Mouse (Mus musculus): ENCODE measurements at regions not wholly inside any gene's neighbourhood (a gene's known extent, or its start where the extent isn't known, plus 50 kb on each side); places are given as distances from the start of the nearest gene placed in this dataset.

- no peak for DNase-seq (ENCODE audit: low spot score in 2 of 2)
These were observed 383.7 kb upstream of the Castor2 start for GRCm38 (mm10) chr5:133715830-133716229.

DNA sequence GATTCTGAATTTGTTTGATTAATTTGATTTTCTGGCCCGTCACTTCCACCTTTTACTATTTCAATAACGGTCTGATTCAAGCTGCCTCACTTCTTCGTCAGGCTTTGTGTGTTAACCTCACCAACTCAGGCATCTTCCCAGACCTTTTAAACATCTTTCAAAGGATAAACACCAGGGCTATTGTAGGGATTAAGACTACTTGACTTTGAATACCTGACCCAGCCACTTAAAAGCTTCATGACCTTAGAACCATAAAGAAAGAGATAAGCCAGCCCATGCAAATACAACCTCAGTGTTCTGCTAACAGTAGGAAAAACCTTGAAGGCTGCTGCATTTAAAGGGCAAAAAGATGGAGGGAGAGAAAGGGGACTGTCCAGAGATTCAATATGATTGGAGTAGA, 386.9 kb upstream of the Castor2 start:
- no peak for DNase-seq (ENCODE audit: low spot score in 2 of 2)

DNA sequence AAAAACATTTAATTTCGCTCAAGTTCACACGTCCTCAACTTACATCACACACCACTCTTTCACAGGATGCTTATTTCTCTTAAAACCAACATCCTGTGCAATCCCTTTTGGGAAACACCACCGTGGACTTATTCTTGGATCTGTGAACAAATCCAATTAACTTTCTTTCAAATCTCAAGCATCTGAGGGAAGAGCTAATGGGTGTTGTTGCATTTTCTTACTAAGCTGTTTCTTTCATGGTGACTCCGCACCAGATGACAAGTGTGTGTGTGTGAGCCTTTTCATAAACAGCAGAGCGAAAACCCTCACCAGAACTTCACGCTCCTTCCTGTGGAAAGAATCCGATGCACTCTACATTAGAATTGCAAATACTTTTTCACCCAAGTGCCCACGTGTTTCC, 390.6 kb upstream of the Castor2 start:
- no peak for DNase-seq (ENCODE audit: low spot score in 2 of 2)

DNA sequence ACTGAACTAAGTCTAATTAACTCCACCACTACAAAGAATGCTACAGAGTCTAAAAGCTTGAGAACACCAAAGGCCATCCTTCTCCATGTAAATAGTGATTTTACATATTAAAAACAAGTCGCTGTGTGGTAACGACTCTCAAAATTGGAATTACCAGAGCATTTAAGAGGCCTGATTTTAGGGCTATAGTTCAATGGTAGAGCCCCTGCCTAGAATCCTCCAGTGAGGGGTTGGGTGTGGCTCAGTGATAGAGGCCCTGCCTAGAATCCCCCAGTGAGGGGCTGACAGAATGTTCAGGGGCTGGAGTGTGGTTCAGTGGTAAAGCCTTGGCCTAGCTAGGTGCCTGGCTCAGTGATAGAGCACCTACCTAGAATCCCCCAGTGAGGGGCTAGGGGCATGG, 413.3 kb upstream of the Castor2 start:
- no peak for DNase-seq (ENCODE audit: low spot score in 2 of 2)

DNA sequence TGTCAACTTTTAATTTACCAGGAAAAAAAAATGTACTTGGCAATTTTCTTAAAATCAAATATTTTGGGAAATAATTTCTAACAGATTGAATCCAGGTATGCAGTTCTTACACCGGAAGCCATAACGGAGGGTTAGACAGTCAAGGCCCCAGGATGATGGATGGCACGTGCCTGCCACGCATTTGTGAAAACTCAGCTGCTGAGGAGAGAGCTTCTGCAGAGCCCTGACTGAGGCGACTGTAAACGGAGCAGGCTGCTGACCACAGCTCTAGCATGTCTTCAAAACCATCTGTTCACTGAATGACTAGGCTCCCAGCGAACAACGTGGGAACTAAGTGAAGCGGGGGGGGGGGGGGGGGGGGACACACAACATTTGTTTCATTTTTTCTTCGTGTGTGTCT, 416.5 kb upstream of the Castor2 start:
- DNase-seq (ENCODE audit: low spot score in 2 of 2) = no peak

DNA sequence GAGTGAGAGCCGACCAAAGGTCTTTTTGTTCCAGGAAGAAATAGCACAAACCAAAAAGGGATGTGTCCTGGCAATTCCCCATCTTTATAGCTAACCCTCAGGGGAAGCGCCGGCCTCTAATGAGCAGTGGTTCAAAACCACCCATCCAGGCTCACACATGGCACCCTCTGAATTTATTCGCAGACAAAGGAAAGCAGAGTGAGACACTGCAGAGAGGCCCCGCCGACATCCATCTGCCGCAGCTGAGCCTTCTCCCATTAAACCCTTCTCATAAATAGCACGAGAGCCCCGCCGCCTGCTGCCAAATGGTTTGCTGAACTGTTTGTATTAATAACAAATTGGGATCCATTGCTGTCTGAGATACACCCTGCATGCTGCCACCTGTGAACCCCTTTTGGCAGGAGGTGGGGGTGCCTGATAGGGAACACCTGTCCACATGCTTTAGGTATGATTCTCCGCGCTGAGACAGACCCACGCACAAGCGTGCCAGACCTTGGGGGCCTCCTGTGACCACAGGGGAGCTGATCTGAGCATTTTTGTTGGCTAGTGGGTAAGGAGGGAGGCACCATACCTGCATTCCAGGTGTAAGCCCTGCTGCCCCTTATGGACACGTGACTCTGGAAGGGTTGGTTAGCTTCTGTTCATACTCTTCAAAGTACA, 422.6 kb upstream of the Castor2 start:
- no peak for DNase-seq (ENCODE audit: low spot score in 2 of 2)

DNA sequence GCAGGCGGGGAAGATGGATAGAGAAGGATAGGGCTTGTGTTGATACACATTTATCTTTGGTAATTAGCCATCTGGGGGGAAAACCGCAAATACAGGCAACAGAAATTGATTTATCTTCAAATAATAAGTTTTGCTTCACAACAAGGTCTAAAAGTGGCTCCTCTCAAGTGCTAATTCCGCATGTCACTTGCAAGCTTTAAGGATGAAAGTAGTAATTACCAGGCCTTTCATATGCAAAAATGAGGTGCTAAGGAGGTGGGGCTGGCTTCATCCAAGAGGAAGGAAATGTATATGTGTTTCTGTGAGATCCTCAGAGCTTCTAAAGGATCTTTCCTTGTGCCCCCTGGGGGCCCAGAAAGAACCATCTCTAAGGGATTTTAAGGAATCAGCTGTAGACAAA, 423.9 kb upstream of the Castor2 start:
- DNase-seq (ENCODE audit: low spot score in 2 of 2) = no peak

DNA sequence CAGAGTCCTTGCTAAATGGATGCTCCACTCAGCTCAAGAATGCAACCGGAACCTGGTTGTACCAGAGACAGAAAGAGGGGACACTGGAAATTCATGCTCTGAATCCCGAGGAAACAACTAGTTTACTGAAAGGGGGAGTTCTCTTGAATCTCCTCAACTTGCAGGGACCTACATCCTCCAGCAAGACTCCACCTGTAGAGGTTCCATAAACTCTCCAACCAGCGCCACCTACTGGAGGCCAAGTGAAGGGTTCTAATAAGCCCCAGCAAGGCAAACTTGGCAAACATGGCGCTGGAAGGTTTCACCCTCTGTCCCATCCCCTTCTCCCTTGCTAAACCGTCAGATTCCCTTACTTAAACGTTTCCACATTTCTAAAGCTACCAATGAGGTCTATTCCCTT, 433.0 kb upstream of the Castor2 start:
- DNase-seq (ENCODE audit: low spot score in 2 of 2) = peak; percentile 54 to 59

GRCm38 (mm10) chr5:133662474-133663256, 436.8 kb upstream of the Castor2 start:
- DNase-seq (ENCODE audit: low spot score in 2 of 2) = no peak

- DNase-seq (ENCODE audit: low spot score in 2 of 2) = no peak
These were observed 439.2 kb upstream of the Castor2 start for GRCm38 (mm10) chr5:133660351-133660750.

DNA sequence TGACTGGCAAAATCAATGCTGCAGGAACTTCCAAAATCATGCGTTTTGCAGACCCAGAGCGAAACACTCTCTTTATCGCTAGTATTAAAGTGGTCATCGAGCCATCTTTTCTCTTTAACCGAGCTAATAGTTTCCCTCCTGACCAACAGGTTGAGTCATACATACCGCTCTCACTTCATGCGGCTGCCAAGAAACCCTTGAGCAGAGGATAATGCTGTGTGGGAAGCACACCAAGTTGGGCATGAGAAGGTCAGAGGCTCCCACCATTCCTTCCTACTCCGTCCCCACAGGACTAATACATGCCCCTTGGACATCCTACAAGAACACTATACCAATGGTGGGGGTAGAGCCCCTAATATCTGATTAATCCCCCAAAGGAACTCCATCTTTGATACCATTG, 442.7 kb upstream of the Castor2 start:
- no peak for DNase-seq (ENCODE audit: low spot score in 2 of 2)

DNA sequence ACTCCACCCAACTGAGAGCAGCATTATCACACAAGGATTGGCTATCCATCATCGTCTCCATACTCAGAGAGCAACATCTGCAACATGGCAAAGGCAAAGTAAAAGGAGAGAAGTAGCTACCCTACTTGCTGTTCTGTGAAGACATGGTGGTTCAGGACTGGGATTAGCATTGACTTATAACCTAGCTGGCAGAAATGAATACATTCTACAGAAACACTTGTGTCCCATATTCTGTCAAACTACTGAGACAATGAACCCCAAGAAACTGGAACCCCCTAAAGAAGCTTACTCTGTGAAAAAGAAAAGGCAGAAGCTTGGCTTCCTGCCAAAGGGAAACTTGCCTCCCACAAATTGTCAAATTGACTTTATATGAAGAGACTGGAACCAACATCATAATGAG, 446.1 kb upstream of the Castor2 start:
- no peak for DNase-seq (ENCODE audit: low spot score in 2 of 2)

GRCm38 (mm10) chr5:133650246-133650645, 449.3 kb upstream of the Castor2 start:
- DNase-seq (ENCODE audit: low spot score in 2 of 2) = no peak

GRCm38 (mm10) chr5:133645696-133646195, 453.8 kb upstream of the Castor2 start:
- no peak for DNase-seq (ENCODE audit: low spot score in 2 of 2)

- DNase-seq (ENCODE audit: low spot score in 2 of 2) = no peak
These were observed 456.2 kb upstream of the Castor2 start for GRCm38 (mm10) chr5:133643326-133643725.

GRCm38 (mm10) chr5:133634481-133634880, 465.0 kb upstream of the Castor2 start:
- DNase-seq (ENCODE audit: low spot score in 2 of 2) = no peak

GRCm38 (mm10) chr5:133631812-133632211, 467.7 kb upstream of the Castor2 start:
- DNase-seq (ENCODE audit: low spot score in 2 of 2) = no peak

DNA sequence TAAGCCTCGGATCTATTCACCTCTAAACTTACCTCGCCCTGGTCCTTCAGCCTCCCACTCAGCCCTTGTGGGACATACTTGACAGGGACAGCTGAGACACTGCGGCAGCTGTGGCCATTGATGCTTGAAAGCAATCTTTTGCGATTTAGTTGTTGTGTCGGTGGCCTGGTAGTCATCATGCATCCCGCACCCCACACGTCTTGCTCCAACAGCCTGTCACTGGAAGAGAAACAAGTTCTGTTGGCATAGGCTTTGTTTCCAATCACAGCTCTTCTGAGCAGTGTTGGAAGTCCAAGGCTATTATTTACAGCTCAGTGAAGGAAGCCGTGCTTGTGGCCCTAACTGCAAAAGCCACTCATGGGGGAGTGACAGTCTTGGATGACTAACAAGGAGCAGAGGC, 480.2 kb upstream of the Castor2 start:
- DNase-seq (ENCODE audit: low spot score in 2 of 2) = no peak

DNA sequence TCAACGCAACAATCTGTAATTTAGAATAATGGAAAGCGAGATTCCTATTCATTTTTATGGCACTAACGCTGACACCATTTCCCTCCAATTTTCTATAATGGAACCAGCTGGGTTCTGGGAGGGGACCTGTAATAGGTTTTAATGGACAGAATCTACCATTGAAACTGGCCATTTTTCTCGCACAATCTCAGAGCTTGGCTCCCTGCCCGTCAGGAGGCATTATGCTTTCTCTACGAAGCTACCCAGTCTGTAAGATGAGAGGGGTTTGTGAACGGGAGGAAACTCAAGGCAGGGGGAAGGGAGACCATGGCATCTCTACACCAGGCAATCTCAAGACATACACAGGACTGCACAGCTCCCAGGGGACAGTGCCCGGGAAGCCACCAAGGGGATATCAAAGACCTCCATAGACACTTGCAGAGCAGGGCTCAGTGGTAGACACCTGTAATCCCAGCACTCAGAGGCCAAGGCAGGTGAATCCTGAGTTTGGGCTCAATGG, 498.2 kb upstream of the Castor2 start:
- DNase-seq (ENCODE audit: low spot score in 2 of 2) = no peak

DNA sequence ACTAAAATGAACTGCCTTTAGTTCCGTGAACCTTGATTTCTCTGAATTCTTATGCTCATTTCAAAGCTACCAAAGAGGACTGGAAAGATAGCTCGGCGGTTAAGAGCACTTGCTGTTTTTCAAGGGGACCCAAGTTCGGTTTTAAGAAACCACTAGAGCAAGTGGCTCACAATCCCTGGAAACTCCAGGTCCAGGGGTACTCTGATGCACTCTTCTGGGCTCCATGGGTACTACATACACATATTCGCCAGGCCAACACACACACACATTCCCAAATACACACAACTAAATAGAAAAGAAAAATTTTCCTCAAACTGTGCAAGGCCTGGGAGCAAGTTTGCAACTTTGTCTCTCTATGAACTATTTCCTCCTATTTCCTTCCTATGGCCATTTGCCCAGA, 498.9 kb upstream of the Castor2 start:
- DNase-seq (ENCODE audit: low spot score in 2 of 2) = no peak

- DNase-seq (ENCODE audit: low spot score in 2 of 2) = no peak
These were observed 501.4 kb upstream of the Castor2 start for GRCm38 (mm10) chr5:133598105-133598504.

DNA sequence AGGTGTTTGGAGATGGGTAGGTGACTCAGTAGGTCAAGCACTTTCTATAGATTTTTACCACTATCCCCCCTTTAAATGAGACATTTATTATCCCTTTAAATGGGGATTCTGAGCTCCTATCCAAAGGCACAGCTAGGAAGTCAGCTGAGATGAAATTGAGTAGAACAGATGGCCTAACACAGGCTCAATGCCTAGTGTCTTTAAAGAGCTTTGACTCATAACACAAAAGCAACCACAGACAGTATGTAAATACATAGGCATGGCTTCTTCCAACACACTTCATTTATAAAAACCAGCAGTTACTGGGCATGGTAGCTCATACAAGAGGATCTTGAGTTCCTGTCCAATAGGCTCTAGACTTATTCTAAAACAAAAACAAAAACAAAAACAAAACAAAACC, 513.0 kb upstream of the Castor2 start:
- no peak for DNase-seq (ENCODE audit: low spot score in 2 of 2)

- peak; percentile 35 to 47 for DNase-seq (ENCODE audit: low spot score in 2 of 2)
These were observed 514.3 kb upstream of the Castor2 start for GRCm38 (mm10) chr5:133585181-133585580.
